Mouse (Mus musculus) mouse trophoblast stem cell (cell line): ENCODE results near the gene Lhx2.

Source experiments
- in situ Hi-C, 2 experiments: fragments of 300-500 bp; cut with MseI, MboI; formaldehyde crosslinking; loops; 2 replicates in 1 of 2; 3 replicates in 1 of 2; pipeline ENCODE4 v1.15.1; 2025

The Lhx2 gene

DNA sequence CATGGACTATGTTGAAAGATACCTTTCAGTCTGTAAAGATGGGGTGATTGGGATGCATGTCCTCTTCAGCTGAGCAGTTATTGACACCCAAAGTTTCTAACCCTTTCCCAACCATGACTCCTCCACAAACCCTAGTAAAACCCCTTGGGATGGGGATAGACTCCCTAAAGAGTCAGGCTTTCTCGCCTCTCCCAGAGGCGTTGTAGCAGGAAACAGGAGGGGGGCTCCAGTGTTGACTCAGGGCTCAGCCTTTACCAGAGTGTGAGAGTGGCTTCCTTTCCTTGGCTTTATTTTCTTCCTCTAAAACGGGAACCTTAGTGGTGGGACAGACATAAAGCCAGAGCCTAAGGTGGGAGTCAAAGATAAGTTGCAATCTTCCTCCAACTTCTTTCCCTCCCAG lies 19.5 kb downstream of the Lhx2 start:
- in situ Hi-C loops = loop anchor here in 1 of 2 experiments (25.0 kb wide), 1 partner anchor 421 kb away; no protein-coding TSS in a partner anchor

DNA sequence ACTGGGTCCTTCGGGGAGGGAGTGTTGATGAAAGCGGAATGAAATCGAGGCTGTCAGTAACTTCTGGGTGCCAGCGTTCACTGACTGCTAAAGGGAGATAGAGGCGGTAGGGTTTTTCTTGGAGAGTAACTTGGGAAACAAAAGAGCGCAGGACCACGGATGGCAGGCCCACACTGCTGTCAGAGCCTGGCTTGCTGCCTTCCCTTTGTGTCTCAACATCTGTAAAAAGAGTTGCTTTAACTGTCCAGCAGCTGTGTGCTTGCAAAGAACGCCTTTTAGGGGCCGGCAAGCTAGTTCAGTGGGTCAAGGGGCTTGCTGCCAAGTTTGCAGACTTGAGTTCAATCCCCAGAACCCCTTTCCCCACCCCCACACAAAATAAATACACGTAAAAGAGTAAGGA lies 20.1 kb downstream of the Lhx2 start:
- in situ Hi-C loops = loop anchor here in 1 of 2 experiments (25.0 kb wide), 1 partner anchor 422 kb away; no protein-coding TSS in a partner anchor

DNA sequence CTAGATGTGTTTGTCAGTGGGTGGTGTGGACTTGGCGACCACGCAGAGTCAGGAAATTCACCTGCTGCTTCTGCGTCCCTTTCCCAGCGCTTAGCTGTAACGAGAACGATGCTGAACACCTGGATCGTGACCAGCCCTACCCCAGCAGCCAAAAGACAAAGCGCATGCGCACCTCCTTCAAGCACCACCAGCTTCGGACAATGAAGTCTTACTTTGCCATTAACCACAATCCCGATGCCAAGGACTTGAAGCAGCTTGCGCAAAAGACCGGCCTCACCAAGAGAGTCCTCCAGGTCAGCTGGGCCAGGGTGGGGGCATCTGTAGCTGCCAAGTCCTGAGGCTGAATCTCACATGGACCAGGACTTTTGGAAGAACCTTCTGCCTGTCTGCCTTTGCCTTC lies 20.7 kb downstream of the Lhx2 start:
- in situ Hi-C loops = loop anchor here in 1 of 2 experiments (25.0 kb wide), 1 partner anchor 423 kb away; no protein-coding TSS in a partner anchor

DNA sequence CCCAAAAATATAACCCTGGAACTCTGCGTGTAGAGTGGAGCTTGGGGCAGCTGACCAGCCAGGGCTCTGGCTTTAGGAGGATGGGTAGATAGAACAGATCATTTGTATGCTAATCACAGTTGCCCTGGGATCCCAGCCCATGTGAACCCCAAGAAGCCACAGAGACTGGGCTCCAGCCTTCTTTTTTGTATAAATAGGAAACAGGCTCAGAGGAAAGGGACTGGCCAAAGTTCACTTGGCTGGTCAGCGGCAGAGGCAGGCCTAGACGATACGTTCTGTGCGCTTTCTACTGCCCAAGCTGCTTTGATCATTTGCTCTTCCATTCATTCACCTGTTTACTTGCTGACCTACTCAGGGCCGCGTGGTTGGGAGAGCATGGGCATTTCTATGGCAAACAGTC lies 27.1 kb downstream of the Lhx2 start:
- in situ Hi-C loops = loop anchor here in 1 of 2 experiments (25.0 kb wide), 1 partner anchor 429 kb away; no protein-coding TSS in a partner anchor

DNA sequence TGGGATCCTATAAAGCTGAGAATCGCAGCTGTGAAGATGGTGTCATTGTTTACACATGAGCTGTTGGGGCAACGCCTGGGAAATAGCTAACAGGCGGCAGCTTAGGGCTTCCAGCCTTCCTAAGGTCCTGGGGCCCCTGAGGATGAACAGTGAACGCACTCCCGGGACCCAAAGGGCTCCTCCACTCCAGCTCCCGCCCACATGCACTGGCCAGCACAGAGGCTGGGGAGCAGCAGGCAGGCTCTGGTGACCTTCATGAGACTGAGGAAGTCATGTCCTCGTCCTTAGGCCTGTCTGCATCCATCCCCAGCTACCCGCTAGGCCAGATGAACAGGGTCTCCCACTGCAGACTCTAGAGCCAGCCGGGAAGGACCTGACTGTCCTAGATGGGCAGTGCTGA lies 27.9 kb downstream of the Lhx2 start:
- in situ Hi-C loops = loop anchor here in 1 of 2 experiments (25.0 kb wide), 1 partner anchor 430 kb away; no protein-coding TSS in a partner anchor

DNA sequence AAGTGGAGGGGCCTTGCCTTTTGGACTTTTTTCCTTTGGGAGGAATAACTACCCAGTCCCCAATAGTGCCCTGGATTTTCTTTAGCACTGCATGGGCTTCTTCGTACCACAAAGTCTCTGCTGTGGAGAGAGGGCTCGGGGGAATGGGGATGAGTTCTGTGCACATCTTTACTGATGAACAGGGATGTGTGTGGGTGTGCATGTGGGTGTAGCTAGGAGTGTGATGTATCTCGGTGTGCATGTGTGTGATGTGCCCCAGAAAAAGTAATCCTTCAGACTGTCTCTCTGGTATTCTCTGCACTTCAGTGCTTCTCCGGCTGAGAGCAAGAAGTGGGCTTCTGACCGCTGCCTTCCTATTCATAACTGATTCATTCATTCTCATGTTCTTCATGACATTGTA lies 28.8 kb downstream of the Lhx2 start:
- in situ Hi-C loops = loop anchor here in 1 of 2 experiments (25.0 kb wide), 1 partner anchor 431 kb away; no protein-coding TSS in a partner anchor

DNA sequence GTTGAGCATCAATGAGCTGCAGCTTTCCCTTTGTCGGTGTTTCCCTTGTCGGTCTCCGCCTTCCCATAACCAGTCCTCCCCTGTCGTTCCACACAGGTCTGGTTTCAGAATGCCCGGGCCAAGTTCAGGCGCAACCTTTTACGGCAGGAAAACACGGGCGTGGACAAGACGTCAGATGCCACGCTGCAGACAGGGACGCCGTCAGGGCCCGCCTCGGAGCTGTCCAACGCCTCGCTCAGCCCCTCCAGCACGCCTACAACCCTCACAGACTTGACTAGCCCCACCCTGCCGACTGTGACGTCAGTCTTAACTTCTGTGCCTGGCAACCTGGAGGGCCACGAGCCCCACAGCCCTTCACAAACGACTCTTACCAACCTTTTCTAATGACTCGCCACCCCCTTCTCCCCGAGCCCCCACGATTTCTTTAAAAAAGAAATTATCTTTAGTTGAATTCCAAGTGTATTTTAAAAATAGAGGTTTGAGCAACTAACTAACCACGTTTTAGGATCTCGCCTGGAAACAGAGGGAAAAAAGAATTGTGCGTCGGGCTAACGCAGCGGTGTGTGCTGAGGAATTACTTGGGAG lies 29.8 kb downstream of the Lhx2 start:
- in situ Hi-C loops = loop anchor here in 1 of 2 experiments (25.0 kb wide), 1 partner anchor 432 kb away; no protein-coding TSS in a partner anchor

DNA sequence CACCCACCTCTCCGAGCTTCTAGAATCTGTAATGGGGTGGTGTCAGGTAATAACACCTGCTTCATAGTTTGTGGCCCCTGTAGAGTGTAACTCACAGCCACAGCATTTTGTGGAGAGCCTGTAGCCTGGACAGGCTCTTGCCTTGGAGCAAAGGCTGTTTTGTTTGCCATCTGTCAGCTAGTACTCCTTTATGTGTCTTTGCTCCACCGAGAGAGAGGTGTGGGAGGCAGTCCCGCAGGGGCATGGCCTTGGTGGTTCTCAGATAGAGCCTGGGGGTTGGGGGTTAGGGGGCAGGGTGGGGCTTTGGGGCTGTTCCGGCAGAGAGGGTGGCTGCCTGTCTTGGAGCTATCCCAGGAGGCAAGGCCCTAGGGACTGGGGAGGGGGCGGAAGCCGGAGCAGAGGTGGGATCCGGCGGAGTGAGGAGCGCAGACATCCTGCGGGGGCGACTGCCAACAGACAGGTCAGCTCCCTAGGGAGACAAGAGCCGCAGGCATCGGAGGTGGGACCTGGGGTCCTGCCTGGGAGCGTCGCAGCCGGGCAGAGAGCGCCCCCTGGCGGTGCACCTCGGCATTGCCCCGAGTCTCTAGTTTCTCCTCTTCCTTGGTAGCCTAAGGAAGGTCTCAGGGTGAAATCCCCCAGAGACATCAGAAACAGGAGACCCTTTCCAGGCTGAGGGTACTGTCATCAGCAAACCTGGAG lies 36.7 kb downstream of the Lhx2 start:
- in situ Hi-C loops = no loop called here

DNA sequence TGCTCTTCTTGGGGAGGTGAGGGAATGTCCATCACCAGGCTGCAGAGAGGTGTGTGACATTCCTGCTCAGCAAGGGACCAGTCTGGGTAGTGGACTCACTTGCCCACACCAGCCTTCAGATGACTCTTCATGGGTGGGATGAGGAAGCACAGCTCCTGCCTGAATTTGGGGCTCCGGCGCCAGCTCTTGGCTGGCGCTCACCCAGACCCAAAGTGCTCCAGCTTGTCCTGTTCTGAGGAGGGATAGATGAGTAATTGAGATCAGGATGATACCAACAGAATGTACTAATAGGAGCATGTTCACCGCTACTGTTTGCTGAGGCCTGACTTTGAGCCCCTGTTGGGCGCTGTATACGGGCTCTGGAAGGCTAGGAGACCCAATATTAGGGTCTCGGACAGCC lies 38.2 kb downstream of the Lhx2 start:
- in situ Hi-C loops = no loop called here

DNA sequence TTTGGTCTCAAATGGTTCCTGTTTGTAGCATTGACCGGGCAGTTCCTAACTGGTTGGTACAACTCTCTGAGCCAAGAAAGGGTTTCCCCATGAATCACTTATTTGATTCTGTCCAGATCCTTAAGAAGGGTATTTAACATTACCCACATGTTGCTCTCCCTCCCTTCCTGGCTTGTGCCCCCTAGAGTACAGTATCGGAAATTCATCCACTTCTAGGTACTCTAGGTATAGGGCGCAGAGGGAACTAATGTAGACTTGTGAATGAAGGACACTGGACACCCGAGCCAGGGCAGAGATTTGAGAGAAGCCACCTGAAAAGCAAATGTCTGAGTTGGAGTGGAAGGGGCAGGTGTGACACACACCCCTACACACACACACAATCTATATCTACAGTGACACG lies 39.3 kb downstream of the Lhx2 start:
- in situ Hi-C loops = no loop called here

DNA sequence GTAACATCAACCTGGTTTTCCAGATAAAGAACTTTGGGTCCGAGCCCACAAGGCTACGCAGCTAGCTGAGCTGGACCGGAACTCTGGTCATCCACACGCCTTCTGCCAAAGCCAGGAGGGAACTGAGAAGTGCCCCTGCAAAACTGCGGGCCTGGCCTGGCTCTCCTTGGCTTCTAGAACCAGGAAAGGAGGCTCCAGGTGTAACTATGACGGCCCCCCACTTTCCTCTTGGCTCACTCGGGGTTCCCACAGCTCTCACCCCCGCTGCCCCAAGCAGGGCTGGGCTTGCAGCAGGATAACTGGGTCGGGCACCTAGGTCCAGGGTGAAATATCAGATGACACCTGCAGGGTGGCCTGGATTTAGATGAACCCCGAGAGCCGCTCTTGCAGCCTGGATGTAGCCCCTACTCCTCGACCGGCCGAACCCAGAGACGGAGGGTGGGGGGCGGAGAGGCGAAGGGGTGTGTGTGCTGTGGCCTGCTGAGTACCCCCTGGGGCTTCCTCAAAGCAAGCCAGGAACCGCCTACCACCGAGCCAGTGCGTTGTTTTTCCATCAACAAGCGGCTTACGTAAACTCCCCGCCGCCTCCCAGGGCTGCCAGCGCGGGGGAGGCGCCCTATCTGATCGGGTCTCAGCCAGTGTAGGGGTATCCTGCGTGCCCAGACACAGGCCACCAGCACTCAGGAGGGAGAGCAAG lies 39.9 kb downstream of the Lhx2 start:
- in situ Hi-C loops = no loop called here

DNA sequence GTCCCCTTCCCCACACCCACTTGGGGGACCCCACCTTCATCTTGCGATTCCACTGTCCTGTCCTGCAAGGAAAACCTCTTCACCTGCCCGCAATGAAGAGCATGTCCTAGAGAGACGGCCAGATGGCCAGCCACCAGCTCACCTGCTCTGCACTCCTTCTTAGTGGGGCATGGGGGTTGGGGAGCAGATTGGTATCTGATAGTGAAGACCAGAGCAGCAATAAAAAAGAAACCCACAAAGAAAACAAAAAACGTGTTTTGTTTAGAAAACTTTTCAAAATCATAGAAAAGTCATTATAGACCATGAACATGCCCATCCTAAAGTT lies 40.4 kb downstream of the Lhx2 start:
- in situ Hi-C loops = no loop called here

DNA sequence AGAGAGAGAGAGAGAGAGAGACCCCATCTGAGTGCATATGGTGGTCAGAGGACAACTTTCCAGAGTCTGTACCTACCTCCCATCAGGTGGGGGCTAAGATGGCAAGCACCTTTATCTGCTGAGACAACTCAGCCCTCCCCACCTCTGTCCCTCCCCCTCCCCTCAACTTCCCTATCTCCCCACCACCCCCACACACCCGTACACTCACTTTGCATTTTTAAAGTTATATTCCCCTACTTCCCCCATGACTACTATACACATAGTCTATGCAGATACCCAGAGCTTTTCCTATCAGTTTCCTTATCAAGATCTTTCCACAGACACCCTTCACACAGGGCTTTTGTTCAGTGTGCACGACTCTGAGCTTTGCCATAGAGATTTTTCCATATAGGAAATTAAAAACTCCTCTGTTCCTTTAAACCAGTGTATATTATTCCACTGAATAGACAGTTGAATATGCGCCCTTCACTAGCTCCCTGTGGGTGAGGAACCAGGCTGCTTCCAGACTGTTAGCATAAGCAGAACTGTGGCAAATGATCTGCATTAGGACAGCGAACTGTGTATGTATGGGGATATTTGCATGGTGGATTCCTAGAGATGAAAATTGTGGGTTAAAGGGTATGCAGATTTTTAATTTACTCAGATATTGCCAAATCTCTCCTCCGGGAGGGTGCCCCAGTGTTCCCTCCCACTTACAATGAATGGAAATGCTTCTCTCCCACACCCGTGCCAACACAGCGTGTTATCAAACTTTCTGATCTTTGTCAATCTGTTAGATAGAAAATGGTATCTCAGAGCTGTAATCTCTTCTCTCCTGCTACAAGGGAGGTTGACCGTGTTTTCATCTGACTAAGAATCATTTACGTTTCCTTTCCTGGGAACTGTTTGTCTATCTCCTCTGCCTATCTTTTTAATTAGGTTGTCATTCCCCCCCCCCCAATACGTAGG lies 41.3 kb downstream of the Lhx2 start:
- in situ Hi-C loops = no loop called here

DNA sequence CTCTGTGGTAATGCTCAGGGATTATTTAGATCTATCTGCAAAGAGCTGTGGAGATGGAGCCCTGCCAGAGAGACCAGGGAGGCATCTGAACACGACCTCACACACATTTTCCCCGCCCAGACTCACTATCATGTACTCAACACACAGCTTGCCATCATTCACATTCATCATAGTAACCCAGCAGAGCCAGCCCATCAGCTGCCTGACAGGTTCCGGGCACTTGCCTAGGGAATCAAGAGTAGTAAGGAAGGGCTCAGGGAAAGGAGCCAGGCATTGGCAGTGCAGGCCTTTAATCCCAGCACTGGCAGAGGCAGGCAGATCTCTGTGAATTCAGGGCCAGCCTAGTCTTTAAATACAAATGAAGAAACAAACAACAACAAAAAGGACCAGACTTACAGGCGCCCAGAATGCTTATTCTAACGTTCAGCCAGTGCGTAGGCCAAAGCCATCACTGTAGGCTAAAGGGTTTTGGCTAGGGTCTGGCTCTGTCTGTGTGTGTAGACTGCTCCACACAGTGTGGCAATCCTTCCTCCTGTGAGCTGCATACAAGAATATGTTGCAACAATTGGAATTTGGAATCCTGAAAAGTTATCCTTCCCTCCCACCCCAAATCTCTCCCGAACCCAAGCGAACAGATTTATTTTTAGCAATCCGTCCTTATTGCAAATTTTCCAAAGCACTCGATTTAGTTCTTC lies 48.6 kb downstream of the Lhx2 start:
- in situ Hi-C loops = no loop called here

DNA sequence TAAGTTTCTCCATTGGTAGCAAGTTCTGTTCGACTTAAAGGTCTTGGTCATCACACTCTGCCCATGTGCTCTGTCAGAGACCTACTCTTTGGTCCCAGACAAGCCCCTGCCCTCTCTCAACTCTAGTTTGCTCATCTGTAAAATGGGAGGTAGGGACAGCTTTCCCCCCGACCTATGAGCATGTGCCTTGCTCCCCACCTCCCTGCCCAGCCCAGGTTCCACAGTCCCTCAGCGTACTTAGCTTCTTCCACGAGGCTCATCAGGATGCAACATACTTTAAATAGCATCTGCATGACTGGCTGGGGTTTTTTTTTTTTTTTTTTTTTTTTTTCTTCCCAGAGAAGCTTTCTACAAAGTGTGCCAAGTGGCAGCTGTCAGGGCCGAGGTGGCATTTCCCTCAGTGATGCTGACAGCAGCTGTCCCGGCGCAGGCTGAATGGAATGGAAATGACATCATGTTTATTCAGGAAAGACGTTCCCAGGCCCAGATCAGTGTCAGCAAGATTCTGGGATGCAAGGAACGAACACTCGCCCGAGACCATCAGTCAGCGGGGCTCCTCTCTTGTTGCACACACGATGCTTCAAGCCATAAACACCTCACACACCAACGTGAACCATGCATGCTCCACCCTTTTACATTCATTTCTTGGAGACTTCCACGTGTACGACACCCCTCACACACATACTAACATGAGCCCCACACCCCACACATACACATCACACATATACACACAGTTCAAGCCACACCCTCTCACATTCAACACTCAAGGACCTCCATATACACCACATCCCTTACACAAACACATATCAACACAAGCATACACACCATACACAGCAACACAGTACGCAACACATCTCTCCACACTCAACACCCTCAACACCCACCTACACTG lies 56.1 kb downstream of the Lhx2 start:
- in situ Hi-C loops = no loop called here

DNA sequence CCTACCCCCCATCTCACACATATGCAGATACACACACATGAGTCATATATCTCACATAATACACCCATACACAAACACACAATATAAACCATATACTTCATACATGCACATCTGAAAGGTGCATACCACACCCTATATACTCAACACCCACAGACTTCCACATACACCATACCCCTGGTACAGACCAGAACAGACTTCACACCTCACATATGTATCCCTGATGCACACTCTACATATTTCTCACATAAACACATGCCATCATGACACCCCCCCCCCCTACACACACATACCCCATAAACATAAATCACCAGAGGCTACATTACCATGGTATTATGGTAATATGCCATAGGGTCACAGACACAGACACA lies 56.8 kb downstream of the Lhx2 start:
- in situ Hi-C loops = no loop called here

DNA sequence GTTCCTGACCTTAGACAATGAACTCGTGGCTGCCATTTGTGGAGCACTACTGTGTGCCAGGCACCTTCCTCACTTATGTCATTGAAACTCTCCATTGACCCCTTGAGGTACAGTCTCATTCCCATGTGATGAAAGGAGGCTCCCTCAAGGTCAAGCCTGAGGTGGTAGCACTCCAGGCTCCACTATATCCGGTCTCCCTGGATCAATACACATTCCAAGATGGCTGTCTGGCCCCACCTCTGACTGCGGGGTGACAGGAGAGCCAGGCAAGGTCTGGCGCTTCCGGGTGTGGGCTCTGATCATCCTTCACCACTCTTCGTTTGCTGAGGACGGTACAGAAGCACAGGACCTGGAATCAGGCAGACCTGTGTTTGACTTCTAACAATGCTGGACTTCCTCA lies 58.2 kb downstream of the Lhx2 start:
- in situ Hi-C loops = no loop called here

DNA sequence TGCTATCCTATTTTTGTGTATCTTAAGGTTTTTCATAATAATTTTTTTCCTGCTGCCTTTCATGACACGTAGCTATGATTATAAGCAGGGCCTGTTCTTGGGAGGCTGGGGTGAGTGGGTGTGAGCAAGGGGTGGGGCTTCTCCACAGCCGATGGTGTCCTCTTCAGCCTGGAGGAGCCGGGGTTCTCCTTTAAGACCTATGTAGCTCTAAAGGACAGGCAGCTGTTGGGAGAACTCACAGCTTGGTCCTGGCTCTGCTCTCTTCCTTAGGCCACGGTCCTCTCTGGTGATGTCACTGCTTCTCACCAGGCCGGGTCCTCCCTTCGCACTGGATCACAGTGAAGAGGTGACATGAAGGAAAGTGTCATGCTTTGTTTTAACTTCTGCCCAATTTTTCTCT lies 58.8 kb downstream of the Lhx2 start:
- in situ Hi-C loops = no loop called here

DNA sequence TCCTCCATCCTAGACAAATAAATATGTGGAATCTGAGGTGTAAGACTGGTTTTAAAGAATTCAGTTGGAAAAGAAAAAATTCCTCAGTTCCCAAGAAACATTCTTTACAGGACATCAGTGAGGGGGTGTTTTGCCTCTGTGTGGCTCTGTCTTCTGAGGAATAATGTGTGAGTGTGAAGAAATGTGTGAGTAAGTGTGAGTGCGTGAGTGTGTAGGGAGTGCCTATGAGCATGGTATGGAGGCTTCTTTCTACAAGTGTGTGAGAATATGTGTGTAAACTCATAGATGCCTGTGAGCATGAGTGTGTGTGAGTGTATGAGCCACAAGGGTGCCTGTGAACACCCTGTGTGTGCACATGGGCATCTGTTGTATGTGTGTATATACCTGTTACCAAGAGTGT lies 63.5 kb downstream of the Lhx2 start:
- in situ Hi-C loops = no loop called here

DNA sequence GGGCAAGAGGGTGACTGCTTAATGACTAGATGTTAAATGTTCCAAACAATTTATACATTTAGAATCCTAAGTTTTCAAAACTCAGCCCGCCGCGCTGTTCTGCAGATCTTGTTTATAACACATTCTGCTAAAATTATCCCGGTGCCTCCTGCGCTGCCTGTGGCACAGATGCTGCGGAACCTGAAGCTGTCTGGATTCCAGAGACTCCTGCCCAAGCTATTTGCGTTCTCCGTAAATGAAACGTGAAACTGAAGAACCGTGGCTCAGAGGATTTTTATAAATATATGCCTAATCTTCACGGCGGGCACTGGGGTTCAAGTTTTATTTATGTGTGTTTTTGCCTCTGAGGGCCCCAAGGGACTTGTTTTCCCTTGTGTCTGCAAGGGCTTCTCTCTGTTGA lies 64.2 kb downstream of the Lhx2 start:
- in situ Hi-C loops = no loop called here
